Mouse (Mus musculus) forebrain, embryonic 16.5 days (tissue): ENCODE measurements around the gene Arhgef28. TPM values are rescaled to one million over a fixed set of nuclear protein-coding genes. Genes with fewer than 3 reads are reported as not detected.

Experiments used
- ATAC-seq: fragments of 200-750 bp; cut with Nextera tagmentation; 2 replicates; pipeline ENCODE4 v1.8.0; 2017; ENCODE audit warnings: mild to moderate bottlenecking, moderate library complexity
- H3K27ac ChIP-seq: fragments of 300-500 bp; sonication (generic); 2 replicates; pipeline ENCODE4 v1.5.1; 2014; ENCODE audit warnings: low read length, control low read depth
- H3K27me3 ChIP-seq: fragments of 300-500 bp; sonication (generic); replicated peaks from 2 replicates; pipeline ENCODE4 v1.6.1; 2014; ENCODE audit warnings: low read length; ENCODE audit not compliant: control insufficient read depth, insufficient read depth
- H3K36me3 ChIP-seq: fragments of 300-500 bp; sonication (generic); 2 replicates; pipeline ENCODE4 v1.6.1; 2014; ENCODE audit not compliant: control insufficient read depth, insufficient read depth
- H3K4me1 ChIP-seq: fragments of 300-500 bp; sonication (generic); replicated peaks from 2 replicates; pipeline ENCODE4 v1.6.1; 2014; ENCODE audit warnings: low read length; ENCODE audit not compliant: control insufficient read depth, insufficient read depth
- H3K4me2 ChIP-seq: fragments of 300-500 bp; sonication (generic); 2 replicates; pipeline ENCODE4 v1.6.1; 2014; ENCODE audit warnings: mild to moderate bottlenecking, low read length, control low read depth
- H3K4me3 ChIP-seq: fragments of 300-500 bp; sonication (generic); replicated peaks from 2 replicates; pipeline ENCODE4 v1.5.1; 2014; ENCODE audit warnings: mild to moderate bottlenecking, low read length, control low read depth
- H3K9ac ChIP-seq: fragments of 300-500 bp; sonication (generic); replicated peaks from 2 replicates; pipeline ENCODE4 v1.6.1; 2014; ENCODE audit warnings: low read depth, low read length, control low read depth
- H3K9me3 ChIP-seq: fragments of 300-500 bp; sonication (generic); 2 replicates; pipeline ENCODE4 v1.6.1; 2016; ENCODE audit warnings: low read length; ENCODE audit not compliant: control insufficient read depth
- WGBS: fragments of 180-500 bp; shearing (Covaris S2); extraction: QIAGEN DNeasy Blood & Tissue Kit; methylation state at CpG from one replicate; pipeline ENCODE4 v1.1.7; 2014; 5-methylcytosine and 5-hydroxymethylcytosine counted together
- polyA plus RNA-seq: library from polyadenylated mRNA; unstranded; fragments of >200 nt; fragmentation: Nextera tagmentation; extraction: Ambion mirVana; gene quantifications from 2 replicates; pipeline ENCODE4 v1.2.1, GENCODE M21; 2015

The Arhgef28 gene
- polyA plus RNA-seq, result 16.3 and 17.3 TPM in 2 replicates

DNA sequence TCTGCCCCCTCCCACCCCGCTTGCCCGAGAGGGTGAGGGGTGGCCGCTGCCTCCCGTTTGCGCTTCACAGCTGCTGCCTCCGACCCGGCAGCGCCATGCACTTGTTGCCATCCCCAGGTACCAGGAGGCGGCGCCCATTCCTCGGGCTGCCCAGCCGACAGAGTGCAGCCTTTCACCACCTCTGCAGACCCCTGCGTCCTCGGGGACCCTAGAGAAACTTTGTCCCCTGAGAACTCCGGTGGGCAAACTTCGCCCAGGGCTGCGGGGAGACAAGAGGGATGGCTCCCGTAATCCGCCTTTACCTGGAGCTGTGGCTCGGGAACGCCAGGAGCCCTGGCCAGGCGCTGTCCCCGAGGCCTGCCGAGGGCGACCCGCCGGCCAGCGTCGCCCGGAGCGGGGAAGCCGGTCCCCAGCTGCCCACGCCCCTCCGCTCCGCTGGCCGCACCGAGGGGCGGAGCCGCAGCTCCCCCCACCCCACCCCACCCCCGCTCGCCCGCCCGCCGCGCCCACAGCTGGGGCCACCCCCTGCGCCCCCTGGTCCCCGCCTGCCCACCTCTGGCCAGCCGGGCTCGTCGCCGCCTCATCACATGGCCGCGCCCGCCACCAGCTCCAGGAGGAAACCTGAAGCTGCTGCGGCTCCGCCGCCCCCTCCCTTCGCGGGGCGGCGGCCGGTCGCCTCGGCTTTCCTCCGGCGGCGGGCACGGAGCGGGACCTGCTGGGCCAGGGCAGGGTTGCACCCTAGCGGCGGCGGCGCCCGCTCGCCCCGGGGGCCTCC, at the start of gene Arhgef28:
TSS of gene Arhgef28 (minus strand) at position 669 of the 775 bp plus-strand sequence.
- peaks cover 8% of the 10 kb centered on the region; the same call in 1 of the 2 replicates for H3K27me3 ChIP-seq
- H3K4me1 ChIP-seq, result peaks cover 11% of the 10 kb centered on the region
- H3K4me2 ChIP-seq, result peak within 1 kb of the TSS; percentile 99
- peak within 1 kb of the TSS; percentile 63 for H3K4me3 ChIP-seq
- H3K27ac ChIP-seq, result 0 out of 2 replicates have a peak within 1 kb of the TSS, but pooled peaks have one; percentile 15
- H3K9me3 ChIP-seq, result no peaks in the 10 kb centered on the region
- under 1% methylated on average over 55 of the region's 76 CpGs for WGBS
- H3K9ac ChIP-seq, result peak within 1 kb of the TSS; percentile 70
- no peaks in the 10 kb centered on the region for H3K36me3 ChIP-seq
- ATAC-seq, result peak; percentile 86

- Histone ChIP-seq H3K27me3 (no peaks in the 10 kb centered on the region), H3K36me3 (peaks cover 46% of the 10 kb centered on the region), H3K9me3 (no peaks in the 10 kb centered on the region), H3K4me3 (no peak overlapping the region), H3K9ac (no peak overlapping the region), H3K4me2 (no peak overlapping the region), H3K4me1 (no peaks in the 10 kb centered on the region), H3K27ac (no peak overlapping the region)
- WGBS, result 77% methylated on average over 9 of the region's 9 CpGs
- ATAC-seq, result no peak
Observed at GRCm38 (mm10) chr13:98254921-98255320, 48.7 kb upstream of the Arhgef28 start.

GRCm38 (mm10) chr13:98249594-98249993, 43.4 kb upstream of the Arhgef28 start:
- Histone ChIP-seq H3K36me3 (peaks cover 32% of the 10 kb centered on the region), H3K4me1 (no peaks in the 10 kb centered on the region), H3K27ac (no peak overlapping the region), H3K4me2 (no peak overlapping the region), H3K9me3 (no peaks in the 10 kb centered on the region), H3K27me3 (no peaks in the 10 kb centered on the region), H3K4me3 (no peak overlapping the region), H3K9ac (no peak overlapping the region)
- ATAC-seq, result no peak
- 91% methylated on average over 10 of the region's 10 CpGs for WGBS

GRCm38 (mm10) chr13:98245386-98245785, 39.1 kb upstream of the Arhgef28 start:
- 66% methylated on average over 7 of the region's 7 CpGs for WGBS
- ATAC-seq, result no peak

DNA sequence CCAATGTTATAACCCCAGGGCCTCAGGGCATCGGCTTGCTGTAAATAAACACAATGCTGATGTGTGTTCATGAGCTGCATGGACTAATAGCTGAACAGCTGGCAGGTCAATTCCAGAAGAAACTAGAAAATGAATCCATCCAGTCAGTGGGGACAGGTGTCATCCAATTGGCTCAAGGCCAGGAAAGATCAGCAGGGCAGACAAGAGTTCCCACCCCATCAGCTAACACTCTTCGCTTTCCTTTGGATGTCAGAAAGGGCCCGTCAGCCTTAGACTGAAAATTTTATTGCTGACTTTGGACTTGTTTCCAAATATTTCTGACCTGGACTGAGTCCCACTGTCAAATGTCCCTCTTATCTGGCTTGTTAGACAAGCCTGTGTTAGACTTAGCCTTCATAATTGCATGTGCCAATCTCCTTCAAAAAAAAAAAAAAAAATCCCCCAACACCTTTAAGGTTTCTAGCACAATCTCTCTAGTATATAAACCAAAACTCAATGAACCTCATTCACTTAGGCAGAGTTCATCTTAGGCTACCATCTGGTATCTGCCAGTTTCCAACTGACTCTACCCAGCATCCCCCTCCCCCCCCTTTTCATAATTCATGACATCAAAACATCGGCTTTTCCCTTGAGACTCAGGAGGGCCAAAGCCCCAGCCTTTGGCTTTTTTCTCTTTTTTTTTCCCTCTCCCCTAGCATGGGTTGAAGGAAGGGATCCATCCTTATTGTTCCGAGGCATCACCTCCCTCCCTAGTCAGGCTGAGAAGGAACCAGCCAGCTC, 38.5 kb upstream of the Arhgef28 start:
- Histone ChIP-seq H3K36me3 (peaks cover 9% of the 10 kb centered on the region; the same call in 1 of the 2 replicates), H3K27ac (no peak overlapping the region), H3K9ac (no peak overlapping the region), H3K4me3 (no peak overlapping the region), H3K9me3 (no peaks in the 10 kb centered on the region), H3K4me2 (no peak overlapping the region), H3K27me3 (no peaks in the 10 kb centered on the region), H3K4me1 (no peaks in the 10 kb centered on the region)
- WGBS, result 62% methylated on average over 4 of the region's 5 CpGs
- no peak for ATAC-seq

More at GRCm38 (mm10) chr13:98245386-98245785, 39.1 kb upstream of the Arhgef28 start:
- no peak overlapping the region for H3K9ac ChIP-seq
- H3K27me3 ChIP-seq, result no peaks in the 10 kb centered on the region
- no peak overlapping the region for H3K27ac ChIP-seq
- H3K9me3 ChIP-seq, result no peaks in the 10 kb centered on the region
- peaks cover 11% of the 10 kb centered on the region; the same call in 1 of the 2 replicates for H3K36me3 ChIP-seq
- no peak overlapping the region for H3K4me3 ChIP-seq
- no peak overlapping the region for H3K4me2 ChIP-seq
- no peaks in the 10 kb centered on the region for H3K4me1 ChIP-seq

DNA sequence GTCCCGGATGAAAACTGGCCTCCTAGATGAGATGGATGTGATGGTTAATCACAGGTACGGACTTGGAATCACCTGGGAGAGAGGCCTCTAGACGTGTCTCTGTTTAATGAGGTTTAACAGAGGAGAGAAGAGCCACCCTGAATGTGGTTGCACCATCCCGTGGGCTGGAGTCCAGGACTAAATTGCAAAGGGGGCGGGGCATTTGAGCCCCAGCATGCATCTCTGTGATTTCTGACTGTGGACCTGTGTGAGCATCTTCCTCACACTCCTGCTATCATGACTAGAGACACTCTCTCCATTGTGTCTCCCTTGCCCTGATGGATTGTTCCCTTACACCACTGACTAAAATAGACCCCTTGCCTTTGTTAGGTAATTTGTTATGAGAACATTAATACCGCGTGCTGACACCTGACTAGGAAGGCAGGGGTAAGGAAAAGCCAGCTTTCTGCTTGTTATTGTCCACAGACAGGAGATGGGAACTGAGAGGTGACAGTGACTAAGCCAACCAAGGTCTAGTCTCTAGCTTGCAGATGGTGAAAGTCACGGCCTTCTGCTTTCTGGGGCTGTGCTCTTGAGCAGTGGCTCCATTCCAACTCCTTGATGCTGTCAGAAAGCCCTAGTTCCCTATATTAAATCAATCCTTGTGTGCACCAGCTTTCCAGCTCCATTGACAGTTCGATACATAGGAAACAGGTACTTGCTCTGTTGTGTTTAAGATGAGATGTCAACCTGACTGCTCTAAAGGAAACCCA, 35.5 kb upstream of the Arhgef28 start:
- H3K9ac ChIP-seq, result no peak overlapping the region

GRCm38 (mm10) chr13:98239978-98240641, 33.9 kb upstream of the Arhgef28 start:
- Histone ChIP-seq H3K36me3 (no peaks in the 10 kb centered on the region), H3K27ac (no peak overlapping the region), H3K9ac (no peak overlapping the region), H3K4me3 (no peak overlapping the region), H3K9me3 (no peaks in the 10 kb centered on the region), H3K4me1 (no peaks in the 10 kb centered on the region), H3K27me3 (no peaks in the 10 kb centered on the region), H3K4me2 (no peak overlapping the region)
- no peak for ATAC-seq
- 16% methylated on average over 12 of the region's 12 CpGs for WGBS

More for the DNA sequence above, 35.5 kb upstream of the Arhgef28 start:
- Histone ChIP-seq H3K4me2 (no peak overlapping the region), H3K9me3 (no peaks in the 10 kb centered on the region), H3K27me3 (no peaks in the 10 kb centered on the region), H3K4me1 (no peaks in the 10 kb centered on the region), H3K27ac (no peak overlapping the region), H3K36me3 (no peaks in the 10 kb centered on the region), H3K4me3 (no peak overlapping the region)
- 78% methylated on average over 9 of the region's 9 CpGs for WGBS
- no peak for ATAC-seq

- H3K27me3 ChIP-seq, result no peaks in the 10 kb centered on the region
- no peak overlapping the region for H3K4me3 ChIP-seq
Observed at GRCm38 (mm10) chr13:98235451-98235850, 29.2 kb upstream of the Arhgef28 start.

More at GRCm38 (mm10) chr13:98235451-98235850, 29.2 kb upstream of the Arhgef28 start:
- no peak for ATAC-seq
- Histone ChIP-seq H3K4me2 (no peak overlapping the region), H3K27ac (no peak overlapping the region), H3K4me1 (no peaks in the 10 kb centered on the region), H3K36me3 (no peaks in the 10 kb centered on the region), H3K9me3 (no peaks in the 10 kb centered on the region), H3K9ac (no peak overlapping the region)
- 74% methylated on average over 6 of the region's 6 CpGs for WGBS
